Mouse (Mus musculus) heart, embryonic 11.5 days (tissue): ENCODE results near the gene Zfp937. TPM values are rescaled to one million over a fixed set of nuclear protein-coding genes. Genes with fewer than 3 reads are reported as not detected.
"Not testable (repeated sequence)": the region's sequence is repeated elsewhere in the genome, so short reads cannot be mapped to it uniquely, and the experiment has no call there.

Experiments used
- ATAC-seq: fragments of 200-750 bp; cut with Nextera tagmentation; replicated peaks from 2 replicates; pipeline ENCODE4 v1.8.0; 2017; ENCODE audit warnings: moderate library complexity; ENCODE audit not compliant: insufficient number of reproducible peaks, low FRiP score, low TSS enrichment
- H3K27ac ChIP-seq: fragments of 300-500 bp; sonication (generic); 2 replicates; pipeline ENCODE4 v1.5.1; 2014; ENCODE audit warnings: mild to moderate bottlenecking, low read depth, low read length
- H3K27me3 ChIP-seq: fragments of 300-500 bp; sonication (generic); 2 replicates; pipeline ENCODE4 v1.6.1; 2014; ENCODE audit warnings: mild to moderate bottlenecking, low read length, mixed read lengths; ENCODE audit not compliant: control insufficient read depth, insufficient read depth
- H3K36me3 ChIP-seq: fragments of 300-500 bp; sonication (generic); 2 replicates; pipeline ENCODE4 v1.6.1; 2014; ENCODE audit warnings: mild to moderate bottlenecking, low read length, moderate library complexity, mixed read lengths; ENCODE audit not compliant: control insufficient read depth, insufficient read depth
- H3K4me1 ChIP-seq: fragments of 300-500 bp; sonication (generic); 2 replicates; pipeline ENCODE4 v1.6.1; 2014; ENCODE audit warnings: low read length; ENCODE audit not compliant: control insufficient read depth, insufficient read depth
- H3K4me2 ChIP-seq: fragments of 300-500 bp; sonication (generic); 2 replicates; pipeline ENCODE4 v1.6.1; 2014; ENCODE audit warnings: mild to moderate bottlenecking, moderate library complexity
- H3K4me3 ChIP-seq: fragments of 300-500 bp; sonication (generic); 2 replicates; pipeline ENCODE4 v1.5.1; 2014; ENCODE audit warnings: low read depth, low read length
- H3K9ac ChIP-seq: fragments of 300-500 bp; sonication (generic); 2 replicates; pipeline ENCODE4 v1.6.1; 2014; ENCODE audit warnings: mild to moderate bottlenecking, low read depth, low read length, moderate library complexity
- H3K9me3 ChIP-seq: fragments of 300-500 bp; sonication (generic); replicated peaks from 2 replicates; pipeline ENCODE4 v1.6.1; 2016; ENCODE audit warnings: low read length; ENCODE audit not compliant: control insufficient read depth
- WGBS: fragments of 180-500 bp; shearing (Covaris S2); extraction: QIAGEN DNeasy Blood & Tissue Kit; methylation state at CpG from one replicate; pipeline ENCODE4 v1.1.7; 2014; ENCODE audit not compliant: insufficient replicate concordance; 5-methylcytosine and 5-hydroxymethylcytosine counted together
- polyA plus RNA-seq: library from polyadenylated mRNA; unstranded; fragments of >200 nt; fragmentation: Nextera tagmentation; extraction: Ambion mirVana; gene quantifications from 2 replicates; pipeline ENCODE4 v1.2.1, GENCODE M21; 2014

Gene Zfp937
- 4.4 and 5.9 TPM in 2 replicates for polyA plus RNA-seq

GRCm38 (mm10) chr2:150217600-150218362, at the start of gene Zfp937:
Zfp937 (plus strand) TSS chr2:150218073.
- WGBS = 0% methylated on average over 15 of the region's 15 CpGs
- peak within 1 kb of the TSS; percentile 62; the same call in 1 of the 2 replicates for H3K9ac ChIP-seq

GRCm38 (mm10) chr2:150173833-150174232, 44.0 kb upstream of the Zfp937 start:
- Histone ChIP-seq H3K27me3 (no peaks in the 10 kb centered on the region), H3K36me3 (no peaks in the 10 kb centered on the region), H3K27ac (no peak overlapping the region), H3K4me3 (no peak overlapping the region), H3K9me3 (peaks cover 6% of the 10 kb centered on the region; the same call in 1 of the 2 replicates), H3K4me1 (no peaks in the 10 kb centered on the region), H3K9ac (no peak overlapping the region), H3K4me2 (no peak overlapping the region)
- ATAC-seq = no peak

More at GRCm38 (mm10) chr2:150217600-150218362, at the start of gene Zfp937:
- H3K27me3 ChIP-seq, H3K9me3 ChIP-seq, H3K4me1 ChIP-seq, H3K27ac ChIP-seq, H3K36me3 ChIP-seq: not testable (repeated sequence)
- Histone ChIP-seq H3K4me3 (peak within 1 kb of the TSS; percentile 39), H3K4me2 (peak within 1 kb of the TSS; percentile 53)
- peak; percentile 99 for ATAC-seq

- not testable (repeated sequence) for H3K4me2 ChIP-seq, H3K27ac ChIP-seq, H3K4me3 ChIP-seq, H3K27me3 ChIP-seq, H3K9ac ChIP-seq, H3K4me1 ChIP-seq, H3K9me3 ChIP-seq, H3K36me3 ChIP-seq, ATAC-seq
- WGBS = 69% methylated on average over 4 of the region's 4 CpGs
Observed at GRCm38 (mm10) chr2:150179579-150179978, 38.3 kb upstream of the Zfp937 start, which contains the start of gene Gm10770. Gm10770 (minus strand) TSS chr2:150179679.

DNA sequence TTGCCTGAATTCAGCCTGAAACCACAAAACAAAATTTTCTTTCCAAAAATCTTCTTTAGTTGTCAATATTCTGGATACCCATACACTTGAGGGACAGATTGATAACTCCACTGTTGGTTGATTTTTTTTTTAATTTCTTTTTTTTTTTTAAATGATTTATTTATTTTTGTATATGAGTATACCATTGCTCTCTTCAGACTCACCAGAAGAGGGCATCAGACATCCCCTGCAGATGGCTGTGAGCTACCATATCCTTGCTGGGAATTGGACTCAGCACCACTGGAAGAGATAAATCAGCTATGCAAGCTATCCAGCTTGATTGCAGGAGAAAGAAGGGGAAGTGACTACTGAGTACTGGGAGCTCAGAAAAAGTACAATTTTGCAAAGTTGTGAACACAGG, 36.8 kb upstream of the Zfp937 start:
- H3K4me1 ChIP-seq, H3K4me2 ChIP-seq, ATAC-seq, H3K4me3 ChIP-seq, H3K36me3 ChIP-seq, H3K27me3 ChIP-seq, H3K9ac ChIP-seq, H3K27ac ChIP-seq, H3K9me3 ChIP-seq: not testable (repeated sequence)

GRCm38 (mm10) chr2:150181570-150181999, 36.3 kb upstream of the Zfp937 start, which contains the start of gene Gm14139:
Gm14139 (plus strand) TSS chr2:150181755.
- not testable (repeated sequence) for H3K4me2 ChIP-seq, H3K9me3 ChIP-seq, H3K27ac ChIP-seq, H3K4me1 ChIP-seq, H3K27me3 ChIP-seq, H3K9ac ChIP-seq, H3K4me3 ChIP-seq, ATAC-seq, H3K36me3 ChIP-seq
- 64% methylated on average over 7 of the region's 7 CpGs for WGBS

GRCm38 (mm10) chr2:150218363-150218725, 471 bp downstream of the Zfp937 start:
- not testable (repeated sequence) for H3K27me3 ChIP-seq, H3K27ac ChIP-seq, H3K36me3 ChIP-seq, H3K4me1 ChIP-seq, H3K9me3 ChIP-seq
- H3K4me2 ChIP-seq = peak overlapping the region; percentile 49
- H3K4me3 ChIP-seq = peak overlapping the region; percentile 39
- peak overlapping the region; percentile 62; the same call in 1 of the 2 replicates for H3K9ac ChIP-seq
- ATAC-seq = 0 out of 2 replicates have a peak, but pooled peaks have one; percentile 4
- WGBS = 20% methylated on average over 3 of the region's 4 CpGs

- H3K36me3 ChIP-seq, H3K9ac ChIP-seq, H3K4me2 ChIP-seq, H3K27me3 ChIP-seq, ATAC-seq, H3K27ac ChIP-seq, H3K4me1 ChIP-seq, H3K4me3 ChIP-seq, H3K9me3 ChIP-seq: not testable (repeated sequence)
Observed at GRCm38 (mm10) chr2:150223263-150223662, 5.4 kb downstream of the Zfp937 start.

DNA sequence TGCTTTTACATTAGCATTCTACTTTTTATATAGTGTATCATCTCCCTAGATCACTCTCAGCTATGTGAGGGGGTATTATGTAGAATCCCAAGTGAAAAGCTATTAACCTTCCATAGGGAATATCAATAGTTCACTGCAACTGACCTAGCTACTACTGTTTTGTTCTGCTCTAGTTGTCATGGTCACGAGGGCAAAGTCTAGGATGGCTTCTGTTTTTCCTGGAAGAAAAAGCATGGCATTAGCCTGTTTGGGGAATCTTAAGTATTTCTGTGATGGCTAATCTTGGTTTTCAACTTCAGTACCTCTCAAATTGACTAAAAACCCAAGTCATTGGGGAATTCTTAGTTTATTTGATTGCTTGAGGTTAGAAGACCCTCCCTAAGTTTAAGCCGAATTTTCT, 25.3 kb downstream of the Zfp937 start:
- H3K9me3 ChIP-seq = peaks cover 11% of the 10 kb centered on the region
- no peak overlapping the region for H3K9ac ChIP-seq
- H3K27ac ChIP-seq = no peak overlapping the region
- H3K36me3 ChIP-seq = peaks cover 4% of the 10 kb centered on the region
- H3K4me3 ChIP-seq = no peak overlapping the region
- no peak overlapping the region for H3K4me2 ChIP-seq
- no peak for ATAC-seq
- H3K27me3 ChIP-seq = no peaks in the 10 kb centered on the region
- WGBS = 90% methylated on average over 2 of the region's 2 CpGs
- H3K4me1 ChIP-seq = no peaks in the 10 kb centered on the region

DNA sequence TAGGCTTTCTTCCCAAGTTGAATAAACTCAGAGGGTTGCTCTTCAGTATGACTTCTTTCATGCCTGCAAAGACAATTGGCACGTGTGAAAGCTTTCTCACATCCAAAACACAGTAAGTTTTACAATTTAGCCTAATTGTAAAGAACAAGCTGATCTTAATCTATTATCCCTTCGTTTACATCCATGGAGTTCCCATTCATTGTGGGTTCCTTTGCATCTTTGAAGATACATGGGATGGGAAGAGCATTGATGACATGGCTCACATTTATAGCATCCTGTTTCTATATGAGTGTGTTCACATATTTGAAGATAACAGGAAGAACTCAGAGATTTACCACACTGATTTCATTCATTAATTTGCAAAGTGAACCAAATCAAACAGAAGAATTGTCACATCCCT, 37.6 kb downstream of the Zfp937 start, which contains the start of gene Gm21994:
Gene Gm21994 (minus strand): TSS at position 101 of the 400 bp plus-strand sequence.
- H3K36me3 ChIP-seq, H3K4me2 ChIP-seq, H3K4me1 ChIP-seq, H3K27ac ChIP-seq, H3K27me3 ChIP-seq, H3K9ac ChIP-seq, H3K9me3 ChIP-seq, ATAC-seq, H3K4me3 ChIP-seq: not testable (repeated sequence)
- WGBS = 62% methylated on average over 2 of the region's 2 CpGs
